Mouse (Mus musculus) heart, embryonic 16.5 days (tissue): ENCODE results near the gene Lrmda. TPM values are rescaled to one million over a fixed set of nuclear protein-coding genes. Genes with fewer than 3 reads are reported as not detected.

Experiments used
- ATAC-seq: fragments of 200-750 bp; cut with Nextera tagmentation; replicated peaks from 2 replicates; pipeline ENCODE4 v1.8.0; 2017; ENCODE audit warnings: moderate number of reproducible peaks; ENCODE audit not compliant: insufficient read depth, low FRiP score; ENCODE audit errors: extremely low read depth
- H3K27ac ChIP-seq: fragments of 300-500 bp; sonication (generic); 2 replicates; pipeline ENCODE4 v1.5.1; 2014; ENCODE audit warnings: mild to moderate bottlenecking, low read length, control low read depth, moderate library complexity
- H3K27me3 ChIP-seq: fragments of 300-500 bp; sonication (generic); 2 replicates; pipeline ENCODE4 v1.6.1; 2014; ENCODE audit warnings: low read length, mixed read lengths; ENCODE audit not compliant: control insufficient read depth, insufficient read depth
- H3K36me3 ChIP-seq: fragments of 300-500 bp; sonication (generic); 2 replicates; pipeline ENCODE4 v1.6.1; 2014; ENCODE audit not compliant: control insufficient read depth, insufficient read depth
- H3K4me1 ChIP-seq: fragments of 300-500 bp; sonication (generic); 2 replicates; pipeline ENCODE4 v1.6.1; 2014; ENCODE audit warnings: low read length, mixed read lengths; ENCODE audit not compliant: control insufficient read depth, insufficient read depth
- H3K4me2 ChIP-seq: fragments of 300-500 bp; sonication (generic); 2 replicates; pipeline ENCODE4 v1.6.1; 2014; ENCODE audit warnings: low read depth, mild to moderate bottlenecking, control low read depth, low read length
- H3K4me3 ChIP-seq: fragments of 300-500 bp; sonication (generic); 2 replicates; pipeline ENCODE4 v1.5.1; 2014; ENCODE audit warnings: mild to moderate bottlenecking, control low read depth, low read length
- H3K9ac ChIP-seq: fragments of 300-500 bp; sonication (generic); 2 replicates; pipeline ENCODE4 v1.6.1; 2014; ENCODE audit warnings: low read length, control low read depth
- H3K9me3 ChIP-seq: fragments of 300-500 bp; sonication (generic); replicated peaks from 2 replicates; pipeline ENCODE4 v1.6.1; 2016; ENCODE audit warnings: low read length; ENCODE audit not compliant: control insufficient read depth
- WGBS: fragments of 180-500 bp; shearing (Covaris S2); extraction: QIAGEN DNeasy Blood & Tissue Kit; methylation state at CpG from one replicate; pipeline ENCODE4 v1.1.7; 2014; 5-methylcytosine and 5-hydroxymethylcytosine counted together
- polyA plus RNA-seq: library from polyadenylated mRNA; unstranded; fragments of >200 nt; fragmentation: Nextera tagmentation; extraction: Ambion mirVana; gene quantifications from 2 replicates; pipeline ENCODE4 v1.2.1, GENCODE M21; 2015

Lrmda gene
- polyA plus RNA-seq, 1 experiment from 2014 or later: 0.55 TPM

GRCm38 (mm10) chr14:22445841-22446570, 426.5 kb downstream of the Lrmda start:
- no peaks in the 10 kb centered on the region for H3K9me3 ChIP-seq
- no peaks in the 10 kb centered on the region for H3K27me3 ChIP-seq
- 56% methylated on average over 2 of the region's 2 CpGs for WGBS
- H3K27ac ChIP-seq: no peak overlapping the region
- H3K4me2 ChIP-seq: no peak overlapping the region
- H3K4me3 ChIP-seq: no peak overlapping the region
- no peaks in the 10 kb centered on the region for H3K36me3 ChIP-seq
- H3K9ac ChIP-seq: no peak overlapping the region
- ATAC-seq: no peak
- H3K4me1 ChIP-seq: no peaks in the 10 kb centered on the region

GRCm38 (mm10) chr14:22451603-22452002, 432.1 kb downstream of the Lrmda start:
- no peaks in the 10 kb centered on the region for H3K4me1 ChIP-seq
- no peak overlapping the region for H3K4me2 ChIP-seq
- H3K9me3 ChIP-seq: no peaks in the 10 kb centered on the region
- no peak overlapping the region for H3K4me3 ChIP-seq
- H3K9ac ChIP-seq: no peak overlapping the region
- no peaks in the 10 kb centered on the region for H3K36me3 ChIP-seq
- WGBS: 91% methylated on average over 4 of the region's 4 CpGs
- no peak for ATAC-seq
- H3K27me3 ChIP-seq: no peaks in the 10 kb centered on the region; the same call in 1 of the 2 replicates
- H3K27ac ChIP-seq: no peak overlapping the region

DNA sequence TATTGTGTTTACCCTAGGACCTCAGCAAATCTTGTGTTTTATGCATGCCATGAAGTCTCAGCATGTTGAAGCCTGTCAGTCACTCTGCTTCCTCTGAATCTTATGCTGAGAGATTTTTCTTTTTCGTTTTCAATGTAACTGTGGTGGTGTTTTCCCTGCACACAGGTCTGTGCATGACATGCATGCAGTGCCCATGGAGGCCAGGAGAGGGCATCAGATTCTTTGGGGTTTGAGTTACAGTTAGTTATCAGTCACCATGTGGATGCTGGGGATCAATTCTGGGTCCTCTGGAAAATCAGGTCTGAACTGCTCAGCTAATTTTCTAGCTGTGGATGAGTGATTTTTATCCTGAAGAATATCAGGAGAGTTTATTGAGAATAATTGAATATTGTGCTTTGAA, 444.8 kb downstream of the Lrmda start:
- H3K27ac ChIP-seq: no peak overlapping the region
- ATAC-seq: no peak
- H3K4me2 ChIP-seq: no peak overlapping the region
- no peaks in the 10 kb centered on the region for H3K36me3 ChIP-seq
- no peaks in the 10 kb centered on the region for H3K4me1 ChIP-seq
- whole genome bisulfite sequencing: 68% methylated on average over 1 of the region's 1 CpGs
- H3K27me3 ChIP-seq: no peaks in the 10 kb centered on the region
- H3K9me3 ChIP-seq: peaks cover 5% of the 10 kb centered on the region; the same call in 1 of the 2 replicates
- no peak overlapping the region for H3K4me3 ChIP-seq
- no peak overlapping the region for H3K9ac ChIP-seq

- no peaks in the 10 kb centered on the region for H3K9me3 ChIP-seq
- no peak overlapping the region for H3K4me3 ChIP-seq
- no peaks in the 10 kb centered on the region for H3K36me3 ChIP-seq
- H3K4me2 ChIP-seq: no peak overlapping the region
- no peak overlapping the region for H3K9ac ChIP-seq
- no peak for ATAC-seq
- no peaks in the 10 kb centered on the region for H3K4me1 ChIP-seq
- no peak overlapping the region for H3K27ac ChIP-seq
- H3K27me3 ChIP-seq: no peaks in the 10 kb centered on the region
- 56% methylated on average over 4 of the region's 4 CpGs for WGBS
Measured at GRCm38 (mm10) chr14:22471041-22471440, 451.5 kb downstream of the Lrmda start.

GRCm38 (mm10) chr14:22473451-22473850, 453.9 kb downstream of the Lrmda start:
- Histone ChIP-seq H3K9ac (no peak overlapping the region), H3K9me3 (no peaks in the 10 kb centered on the region), H3K36me3 (no peaks in the 10 kb centered on the region), H3K27me3 (no peaks in the 10 kb centered on the region), H3K4me2 (no peak overlapping the region), H3K4me3 (no peak overlapping the region), H3K27ac (no peak overlapping the region), H3K4me1 (no peaks in the 10 kb centered on the region)
- 71% methylated on average over 7 of the region's 7 CpGs for WGBS
- ATAC-seq: no peak

DNA sequence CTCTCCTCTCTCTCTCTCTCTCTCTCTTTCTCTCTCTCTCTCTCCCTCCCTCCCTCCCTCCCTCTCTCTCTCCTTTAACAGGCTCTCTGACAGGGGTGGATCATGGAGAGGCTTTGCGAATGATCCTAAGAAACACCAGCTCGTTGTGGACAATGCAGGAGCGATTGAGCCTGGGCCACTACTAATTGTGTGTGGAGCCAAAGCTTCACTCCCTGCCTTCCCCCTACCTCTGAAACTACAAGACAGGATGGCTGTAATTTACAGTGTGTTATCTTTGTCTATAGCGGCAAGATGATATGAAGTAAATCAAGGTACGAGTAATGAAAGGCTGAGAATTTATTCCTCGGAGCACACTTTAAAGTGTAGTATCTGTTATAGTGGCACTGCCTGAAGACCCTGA, 454.5 kb downstream of the Lrmda start:
- Histone ChIP-seq H3K9ac (no peak overlapping the region), H3K27ac (no peak overlapping the region), H3K27me3 (no peaks in the 10 kb centered on the region), H3K4me1 (no peaks in the 10 kb centered on the region), H3K4me3 (no peak overlapping the region), H3K36me3 (no peaks in the 10 kb centered on the region), H3K4me2 (no peak overlapping the region), H3K9me3 (no peaks in the 10 kb centered on the region)
- WGBS: 62% methylated on average over 6 of the region's 6 CpGs
- no peak for ATAC-seq

DNA sequence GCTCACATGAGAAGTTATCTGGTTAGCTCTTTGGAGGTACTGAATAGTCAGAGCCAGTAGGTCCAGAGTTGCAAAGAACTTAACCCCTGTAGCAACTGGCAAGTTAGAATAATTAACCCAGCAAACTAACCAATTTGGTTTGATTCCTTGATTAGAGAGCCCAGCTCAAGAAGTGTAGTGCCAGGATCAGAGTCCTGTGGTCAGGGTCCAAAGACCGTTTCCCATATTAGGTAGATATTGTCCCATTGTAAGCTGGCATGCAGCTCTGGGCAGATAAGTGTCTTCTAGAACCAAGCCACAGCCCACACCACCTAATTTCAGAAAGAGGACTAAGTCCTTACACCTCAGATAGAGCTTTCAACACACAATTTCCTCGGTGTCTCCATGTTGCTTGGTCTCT, 473.8 kb downstream of the Lrmda start:
- Histone ChIP-seq H3K27ac (no peak overlapping the region), H3K9me3 (no peaks in the 10 kb centered on the region)
- whole genome bisulfite sequencing: 87% methylated on average over 2 of the region's 2 CpGs

DNA sequence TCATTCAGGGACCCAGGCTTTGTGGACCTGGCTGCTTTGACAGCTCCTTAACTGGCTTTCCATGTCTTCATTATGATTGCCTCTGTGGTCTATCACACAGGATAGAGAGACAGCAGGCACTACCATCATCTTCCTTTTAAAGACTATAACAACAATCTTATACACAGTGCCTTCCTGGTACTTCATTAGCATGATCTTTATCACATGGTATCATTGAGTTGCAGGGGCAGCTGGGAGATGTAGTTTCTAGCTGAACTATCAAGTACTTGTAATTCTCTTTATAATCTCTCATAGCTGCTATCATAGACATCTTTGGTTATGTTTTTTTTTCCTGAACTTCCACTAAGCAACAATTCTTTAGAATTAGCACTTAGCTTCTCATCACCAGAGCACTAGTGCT, 474.8 kb downstream of the Lrmda start:
- no peak for ATAC-seq

More for the DNA sequence above, 473.8 kb downstream of the Lrmda start:
- Histone ChIP-seq H3K4me3 (no peak overlapping the region), H3K27me3 (no peaks in the 10 kb centered on the region), H3K4me1 (no peaks in the 10 kb centered on the region), H3K36me3 (no peaks in the 10 kb centered on the region), H3K9ac (no peak overlapping the region), H3K4me2 (no peak overlapping the region)
- no peak for ATAC-seq

GRCm38 (mm10) chr14:22494866-22495265, 475.4 kb downstream of the Lrmda start:
- Histone ChIP-seq H3K4me3 (no peak overlapping the region), H3K4me2 (no peak overlapping the region), H3K27me3 (no peaks in the 10 kb centered on the region), H3K9ac (no peak overlapping the region), H3K9me3 (no peaks in the 10 kb centered on the region), H3K36me3 (no peaks in the 10 kb centered on the region), H3K27ac (no peak overlapping the region), H3K4me1 (no peaks in the 10 kb centered on the region)
- WGBS: 46% methylated on average over 10 of the region's 10 CpGs
- no peak for ATAC-seq

More for the DNA sequence above, 474.8 kb downstream of the Lrmda start:
- H3K36me3 ChIP-seq: no peaks in the 10 kb centered on the region
- no peak overlapping the region for H3K27ac ChIP-seq
- no peak overlapping the region for H3K4me2 ChIP-seq
- H3K4me1 ChIP-seq: no peaks in the 10 kb centered on the region
- H3K9me3 ChIP-seq: no peaks in the 10 kb centered on the region
- no peak overlapping the region for H3K9ac ChIP-seq
- H3K27me3 ChIP-seq: no peaks in the 10 kb centered on the region
- H3K4me3 ChIP-seq: no peak overlapping the region
